Mouse (Mus musculus): ENCODE measurements at regions not wholly inside any gene's neighbourhood (a gene's known extent, or its start where the extent isn't known, plus 50 kb on each side); places are given as distances from the start of the nearest gene placed in this dataset.

- TF ChIP-seq GATA1 (IDR thresholded peaks at IDR 0.05; ENCODE audit: low read length) (no peak), TAL1 (IDR thresholded peaks at IDR 0.05; ENCODE audit: low read length) (no peak)
These were observed 330.1 kb upstream of the Camk1g start for GRCm38 (mm10) chr1:193700217-193700616.
